Mouse (Mus musculus): ENCODE results near the gene Slc2a6. TPM values are rescaled to one million over a fixed set of nuclear protein-coding genes. Genes with fewer than 3 reads are reported as not detected.

Slc2a6 gene
- total RNA-seq, 2 experiments from 2014 or later = 0.68 TPM; not detected in 1

DNA sequence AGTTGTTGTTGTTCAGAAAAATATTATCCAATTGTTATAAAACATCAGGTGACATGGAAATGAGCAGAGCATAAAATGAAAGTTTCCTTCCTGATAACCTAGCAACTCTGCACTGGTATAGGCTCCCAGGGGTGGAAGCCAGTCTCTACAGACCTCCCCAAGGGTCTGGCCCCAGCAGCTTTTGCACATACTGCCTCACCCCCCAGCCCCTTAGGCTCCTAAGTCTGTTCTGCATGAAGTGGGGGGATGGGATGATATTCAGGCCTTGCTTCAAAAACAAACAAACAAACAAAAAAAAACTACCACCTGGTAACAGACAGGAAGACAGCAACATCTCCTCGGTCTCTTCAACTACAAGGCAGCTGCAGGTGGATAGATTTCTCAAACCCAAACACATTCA lies 47.4 kb downstream of the Slc2a6 start:
- ATAC-seq (replicated peaks; ENCODE audit: low FRiP score, poor library complexity, severe bottlenecking) = no peak

DNA sequence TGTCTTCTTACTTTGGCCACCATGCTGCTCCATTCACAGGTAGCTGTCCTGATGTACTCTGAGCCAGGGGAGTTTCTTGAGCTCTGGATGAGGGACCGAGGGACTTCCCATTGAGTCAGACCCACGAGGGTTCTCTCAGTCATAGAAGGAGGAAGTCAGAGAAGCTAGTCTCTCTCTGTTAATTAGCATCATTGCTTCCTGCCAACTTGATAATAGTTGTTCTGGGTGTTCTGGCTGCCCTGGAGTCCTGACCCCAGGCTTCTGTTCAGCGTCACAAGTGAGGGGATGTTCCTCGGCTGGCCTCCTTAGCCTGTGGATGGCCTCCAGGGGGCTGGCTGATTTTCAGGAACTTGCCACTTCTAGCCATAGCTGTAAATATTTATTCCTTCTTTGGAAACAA lies 53.8 kb downstream of the Slc2a6 start:
- no peak for ATAC-seq (replicated peaks; ENCODE audit: low FRiP score, poor library complexity, severe bottlenecking)

GRCm38 (mm10) chr2:26973116-26973515 lies 54.7 kb downstream of the Slc2a6 start, which contains the start of gene Adamts13:
TSS of gene Adamts13 (plus strand) at chr2:26973416.
- no peak for ATAC-seq (replicated peaks; ENCODE audit: low FRiP score, poor library complexity, severe bottlenecking)

Other genes starting within 250 kb of the Slc2a6 start
- not detected in 2 replicates for gene Abo, start 163.0 kb downstream of the Slc2a6 start, total RNA-seq (2015; ENCODE audit: low replicate concordance)
- gene Abo, start 163.0 kb downstream of the Slc2a6 start, total RNA-seq (2017; ENCODE audit: low replicate concordance) = not detected in 2 replicates
- 1.4 and 2.1 TPM in 2 replicates for gene Surf6, start 125.1 kb downstream of the Slc2a6 start, total RNA-seq (2015; ENCODE audit: low replicate concordance)
- gene Surf6, start 125.1 kb downstream of the Slc2a6 start, total RNA-seq (2017; ENCODE audit: low replicate concordance) = 3.5 and 6.3 TPM in 2 replicates
- 0.84 and 5.4 TPM in 2 replicates for gene Med22, start 117.3 kb downstream of the Slc2a6 start, total RNA-seq (2015; ENCODE audit: low replicate concordance)
- gene Med22, start 117.3 kb downstream of the Slc2a6 start, total RNA-seq (2017; ENCODE audit: low replicate concordance) = 2.6 and 9.0 TPM in 2 replicates
- gene Rpl7a, start 117.2 kb downstream of the Slc2a6 start, total RNA-seq (2015; ENCODE audit: low replicate concordance) = 717 and 721 TPM in 2 replicates
- 417 and 478 TPM in 2 replicates for gene Rpl7a, start 117.2 kb downstream of the Slc2a6 start, total RNA-seq (2017; ENCODE audit: low replicate concordance)
- gene Surf2, start 111.6 kb downstream of the Slc2a6 start, total RNA-seq (2015; ENCODE audit: low replicate concordance) = 6.5 and 7.1 TPM in 2 replicates
- gene Surf2, start 111.6 kb downstream of the Slc2a6 start, total RNA-seq (2017; ENCODE audit: low replicate concordance) = 5.3 and 11.8 TPM in 2 replicates
- 41.1 and 42.3 TPM in 2 replicates for gene Surf1, start 111.5 kb downstream of the Slc2a6 start, total RNA-seq (2015; ENCODE audit: low replicate concordance)
- gene Surf1, start 111.5 kb downstream of the Slc2a6 start, total RNA-seq (2017; ENCODE audit: low replicate concordance) = 13.5 and 16.5 TPM in 2 replicates
- 16.6 and 38.6 TPM in 2 replicates for gene Surf4, start 94.1 kb downstream of the Slc2a6 start, total RNA-seq (2015; ENCODE audit: low replicate concordance)
- 14.9 and 17.2 TPM in 2 replicates for gene Surf4, start 94.1 kb downstream of the Slc2a6 start, total RNA-seq (2017; ENCODE audit: low replicate concordance)
- not detected in 2 replicates for gene Stkld1, start 94.0 kb downstream of the Slc2a6 start, total RNA-seq (2015; ENCODE audit: low replicate concordance)
- gene Stkld1, start 94.0 kb downstream of the Slc2a6 start, total RNA-seq (2017; ENCODE audit: low replicate concordance) = not detected in 2 replicates
- gene Rexo4, start 63.6 kb downstream of the Slc2a6 start, total RNA-seq (2015; ENCODE audit: low replicate concordance) = 21.8 and 27.4 TPM in 2 replicates
- gene Rexo4, start 63.6 kb downstream of the Slc2a6 start, total RNA-seq (2017; ENCODE audit: low replicate concordance) = 28.0 and 58.3 TPM in 2 replicates
- gene Adamts13, start 54.6 kb downstream of the Slc2a6 start, total RNA-seq (2015; ENCODE audit: low replicate concordance) = not detected in 2 replicates
- gene Adamts13, start 54.6 kb downstream of the Slc2a6 start, total RNA-seq (2017; ENCODE audit: low replicate concordance) = not detected in 2 replicates
- 4.0 and 6.7 TPM in 2 replicates for gene Cacfd1, start 18.1 kb downstream of the Slc2a6 start, total RNA-seq (2015; ENCODE audit: low replicate concordance)
- gene Cacfd1, start 18.1 kb downstream of the Slc2a6 start, total RNA-seq (2017; ENCODE audit: low replicate concordance) = 1.1 and 2.1 TPM in 2 replicates
- gene Mymk, start 44.2 kb upstream of the Slc2a6 start, total RNA-seq (2015; ENCODE audit: low replicate concordance) = not detected in 2 replicates
- not detected in 2 replicates for gene Mymk, start 44.2 kb upstream of the Slc2a6 start, total RNA-seq (2017; ENCODE audit: low replicate concordance)
- gene Adamtsl2, start 51.4 kb upstream of the Slc2a6 start, total RNA-seq (2015; ENCODE audit: low replicate concordance) = not detected in 2 replicates
- not detected in 2 replicates for gene Adamtsl2, start 51.4 kb upstream of the Slc2a6 start, total RNA-seq (2017; ENCODE audit: low replicate concordance)
- not detected in 2 replicates for gene Fam163b, start 114.5 kb upstream of the Slc2a6 start, total RNA-seq (2015; ENCODE audit: low replicate concordance)
- gene Fam163b, start 114.5 kb upstream of the Slc2a6 start, total RNA-seq (2017; ENCODE audit: low replicate concordance) = not detected in 2 replicates
- gene Dbh, start 137.2 kb upstream of the Slc2a6 start, total RNA-seq (2015; ENCODE audit: low replicate concordance) = not detected in 2 replicates
- gene Dbh, start 137.2 kb upstream of the Slc2a6 start, total RNA-seq (2017; ENCODE audit: low replicate concordance) = not detected in 2 replicates
- gene Sardh, start 220.3 kb upstream of the Slc2a6 start, total RNA-seq (2015; ENCODE audit: low replicate concordance) = not detected in 2 replicates
- gene Sardh, start 220.3 kb upstream of the Slc2a6 start, total RNA-seq (2017; ENCODE audit: low replicate concordance) = not detected in 2 replicates